Mouse (Mus musculus) adrenal gland, adult (tissue): ENCODE data around the gene Lmf2.

Source experiments
- DNase-seq, 2 experiments: peaks; one replicate each; pipeline ENCODE4 v3.0.0; 2022 to 2023; ENCODE audit warnings: low spot score in 1 of 2; ENCODE audit not compliant: inconsistent age in 2 of 2

Gene Lmf2

DNA sequence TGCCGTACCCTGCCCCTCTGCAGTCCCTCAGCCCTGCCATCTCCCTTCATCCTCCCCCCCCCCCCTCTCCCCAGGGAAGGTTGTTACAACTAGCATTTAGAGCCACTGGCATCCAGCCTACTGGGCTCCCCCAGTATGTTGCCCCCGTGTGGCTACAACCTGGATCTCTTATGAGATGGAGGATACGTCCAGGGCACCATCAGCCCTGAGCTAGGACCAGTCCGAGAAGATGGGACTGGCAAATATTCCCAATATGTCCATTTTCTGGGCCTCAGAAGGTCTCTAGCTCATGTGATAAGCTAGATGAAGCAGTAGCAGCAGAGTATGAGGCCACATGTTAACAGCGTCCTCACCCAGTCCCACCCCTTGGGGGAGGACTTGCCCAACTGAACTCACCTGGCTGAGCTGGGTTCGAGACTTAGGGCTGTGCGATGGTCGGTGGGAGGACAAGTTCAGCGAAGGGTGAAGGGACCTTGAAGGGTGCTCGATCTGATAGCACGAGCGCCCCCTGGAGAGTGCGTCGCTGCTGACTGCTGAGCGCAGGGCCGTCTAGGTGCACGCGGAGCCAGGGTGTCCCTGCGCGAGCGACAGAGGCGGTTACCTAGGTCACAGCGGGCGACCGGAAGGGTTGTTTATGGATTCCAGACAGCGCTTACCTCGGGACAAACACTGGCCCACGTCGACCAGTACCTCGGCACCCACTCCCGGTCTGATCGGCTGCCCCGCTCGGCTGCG is 17.7 kb upstream of the Lmf2 start:
- DNase-seq, result peak; percentile 91 to 96

- DNase-seq, result peak in 1 of 2 experiments; percentile 54
These were observed 17.1 kb upstream of the Lmf2 start for GRCm38 (mm10) chr15:89372536-89372935.

DNA sequence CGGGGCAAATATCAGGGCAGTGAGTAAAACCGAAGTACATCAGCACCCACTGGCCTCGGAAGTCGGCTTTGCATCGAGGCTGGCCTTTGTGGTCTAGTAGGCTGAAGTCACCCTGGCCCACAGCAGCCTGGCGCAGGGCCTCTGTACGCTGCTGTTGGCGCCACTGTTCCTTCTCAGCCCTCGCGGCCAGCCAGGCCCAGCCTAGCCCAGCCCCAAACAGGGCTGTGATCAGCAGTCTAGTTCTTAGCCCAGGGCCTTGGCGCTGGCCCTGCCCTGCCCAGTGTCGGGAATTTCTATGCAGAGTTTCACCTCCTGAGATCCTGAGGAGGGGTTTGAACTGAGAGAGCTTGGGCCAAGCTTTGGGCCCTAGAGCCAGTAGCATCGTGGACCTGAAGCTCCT is 16.6 kb upstream of the Lmf2 start:
- peak in 1 of 2 experiments; percentile 29 for DNase-seq

- DNase-seq, result no peak
These were observed 9.7 kb upstream of the Lmf2 start for GRCm38 (mm10) chr15:89365141-89365551.

- peak in 1 of 2 experiments; percentile 30 for DNase-seq
These were observed 7.6 kb upstream of the Lmf2 start for GRCm38 (mm10) chr15:89363051-89363450.

- no peak for DNase-seq
These were observed 3.3 kb upstream of the Lmf2 start for GRCm38 (mm10) chr15:89358784-89359183.

GRCm38 (mm10) chr15:89356372-89356771 is 913 bp upstream of the Lmf2 start:
- peak; percentile 61 to 81 for DNase-seq

- no peak for DNase-seq
These were observed 1.0 kb downstream of the Lmf2 start for GRCm38 (mm10) chr15:89354455-89354854.

DNA sequence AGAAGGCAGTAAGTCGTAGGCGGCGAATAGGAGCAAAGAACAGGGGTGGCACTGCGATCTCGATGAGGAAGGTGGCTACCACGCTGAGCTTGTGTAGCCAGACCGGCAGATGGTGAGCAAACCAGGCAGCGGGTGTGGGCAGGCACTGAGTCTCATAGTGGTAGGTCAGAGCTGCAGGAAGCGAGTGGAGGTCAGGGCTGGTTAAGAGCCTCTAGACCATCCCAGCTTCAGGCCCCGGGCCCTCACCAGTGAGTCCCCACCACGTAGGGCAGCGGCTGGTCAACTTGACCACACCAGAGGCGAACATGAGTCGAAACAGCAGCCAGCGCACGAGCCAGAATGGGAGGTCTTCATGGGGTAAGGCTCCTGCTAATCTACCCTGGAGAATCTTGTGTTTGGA is 1.6 kb downstream of the Lmf2 start:
- DNase-seq, result peak in 1 of 2 experiments; percentile 26

- peak in 1 of 2 experiments; percentile 26 for DNase-seq
These were observed 2.7 kb downstream of the Lmf2 start for GRCm38 (mm10) chr15:89352795-89353194.

DNA sequence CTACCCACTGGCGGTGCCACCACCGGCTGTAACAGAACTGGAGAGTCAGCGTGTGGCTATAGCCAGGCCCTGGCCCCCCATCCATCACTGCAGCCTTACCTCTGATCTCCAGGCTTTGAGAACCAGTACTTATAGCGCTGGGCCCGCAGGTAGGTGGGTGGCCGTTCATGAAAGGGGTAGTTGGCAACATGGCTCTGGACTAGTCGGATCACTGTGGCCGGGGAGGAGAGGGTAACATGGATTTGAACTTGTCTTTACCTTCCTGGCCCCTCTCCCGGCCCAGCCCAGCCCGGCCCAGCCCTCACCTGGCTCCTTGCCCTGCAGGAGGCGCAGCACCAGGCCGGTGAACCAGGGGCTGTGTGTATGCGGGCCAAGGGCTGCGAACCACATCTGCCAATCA is 3.4 kb downstream of the Lmf2 start:
- no peak for DNase-seq

DNA sequence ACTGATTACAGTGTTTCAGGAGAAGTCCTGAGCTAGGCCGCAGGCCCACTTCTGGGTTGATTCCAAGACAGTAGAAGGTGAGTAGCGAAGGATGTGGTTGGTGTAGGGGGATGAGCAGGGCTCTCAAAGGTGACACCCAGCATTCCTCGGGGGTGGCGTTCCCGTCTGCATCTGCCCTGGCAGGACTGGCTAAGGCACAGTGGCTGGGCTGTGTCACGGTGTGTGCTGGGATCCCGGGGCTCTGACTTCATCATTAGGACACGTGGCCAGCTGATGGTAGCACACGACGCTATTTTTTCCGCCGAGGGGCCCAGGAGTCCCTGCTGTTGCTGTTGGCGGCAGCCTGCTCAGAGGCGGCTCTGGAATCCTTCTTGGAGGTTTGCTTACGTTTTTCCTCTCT is 4.2 kb downstream of the Lmf2 start:
- no peak for DNase-seq

DNA sequence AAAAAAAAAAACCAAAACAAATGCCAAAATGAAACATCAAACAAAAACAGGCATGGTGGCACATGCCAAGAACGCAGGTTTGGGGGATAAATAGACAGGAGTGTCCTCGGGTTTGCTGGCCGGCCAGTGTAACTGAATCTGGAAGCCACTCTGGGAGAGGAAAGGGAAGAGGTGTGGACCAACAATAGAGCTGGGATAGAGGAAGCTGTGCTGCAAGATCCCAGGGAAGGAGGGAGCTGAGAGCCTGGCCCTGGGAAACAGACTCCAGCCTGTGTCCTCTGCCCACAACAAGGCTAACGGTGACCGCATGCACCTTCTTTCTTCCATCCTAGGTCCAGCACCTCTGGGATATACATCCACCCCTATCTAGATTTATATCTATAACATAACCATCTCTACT is 5.0 kb downstream of the Lmf2 start:
- DNase-seq, result no peak

GRCm38 (mm10) chr15:89343325-89343724 is 12.1 kb downstream of the Lmf2 start:
- DNase-seq, result no peak

- DNase-seq, result no peak
These were observed 13.8 kb downstream of the Lmf2 start for GRCm38 (mm10) chr15:89341678-89342077.

- no peak for DNase-seq
These were observed 15.3 kb downstream of the Lmf2 start for GRCm38 (mm10) chr15:89340136-89340535.

GRCm38 (mm10) chr15:89339696-89340095 is 15.8 kb downstream of the Lmf2 start:
- no peak for DNase-seq

- no peak for DNase-seq
These were observed 19.0 kb downstream of the Lmf2 start for GRCm38 (mm10) chr15:89336422-89336821.

GRCm38 (mm10) chr15:89334774-89335537 is 20.5 kb downstream of the Lmf2 start:
- DNase-seq, result no peak

GRCm38 (mm10) chr15:89334271-89334670 is 21.2 kb downstream of the Lmf2 start, which contains the start of gene Miox:
Gene Miox (plus strand): TSS chr15:89334398.
- DNase-seq, result no peak

GRCm38 (mm10) chr15:89326441-89326840 is 29.0 kb downstream of the Lmf2 start:
- DNase-seq, result no peak

GRCm38 (mm10) chr15:89323656-89324055 is 31.8 kb downstream of the Lmf2 start:
- DNase-seq, result no peak
